Mouse (Mus musculus) E14TG2a.4 (cell line): ENCODE measurements around the gene Babam1.

Experiments used
- H3K27me3 ChIP-seq: 2 replicates; pipeline ENCODE4 v1.6.1; 2014; ENCODE audit warnings: low read length, control low read depth; ENCODE audit not compliant: insufficient read depth
- H3K36me3 ChIP-seq: 2 replicates; pipeline ENCODE4 v1.6.1; 2014; ENCODE audit warnings: low read length, control low read depth; ENCODE audit not compliant: insufficient read depth
- H3K4me1 ChIP-seq: replicated peaks from 2 replicates; pipeline ENCODE4 v1.6.1; 2014; ENCODE audit warnings: low read depth, low read length, control low read depth
- H3K4me3 ChIP-seq: replicated peaks from 2 replicates; pipeline ENCODE4 v1.5.1; 2014; ENCODE audit warnings: mild to moderate bottlenecking, low read length
- H3K9me3 ChIP-seq: 2 replicates; pipeline ENCODE4 v1.6.1; 2014; ENCODE audit warnings: low read length, control low read depth
- CTCF ChIP-seq: conservative IDR thresholded peaks from 2 replicates; pipeline ENCODE4 v1.5.1; 2014; ENCODE audit warnings: low read length
- NANOG ChIP-seq: IDR thresholded peaks from 2 replicates; pipeline ENCODE4 v1.6.1; 2014; ENCODE audit warnings: borderline replicate concordance, low read length, mixed read lengths
- POU5F1 ChIP-seq: IDR thresholded peaks from 2 replicates; pipeline ENCODE4 v1.6.1; 2014; ENCODE audit warnings: low read length, borderline replicate concordance

Gene Babam1

DNA sequence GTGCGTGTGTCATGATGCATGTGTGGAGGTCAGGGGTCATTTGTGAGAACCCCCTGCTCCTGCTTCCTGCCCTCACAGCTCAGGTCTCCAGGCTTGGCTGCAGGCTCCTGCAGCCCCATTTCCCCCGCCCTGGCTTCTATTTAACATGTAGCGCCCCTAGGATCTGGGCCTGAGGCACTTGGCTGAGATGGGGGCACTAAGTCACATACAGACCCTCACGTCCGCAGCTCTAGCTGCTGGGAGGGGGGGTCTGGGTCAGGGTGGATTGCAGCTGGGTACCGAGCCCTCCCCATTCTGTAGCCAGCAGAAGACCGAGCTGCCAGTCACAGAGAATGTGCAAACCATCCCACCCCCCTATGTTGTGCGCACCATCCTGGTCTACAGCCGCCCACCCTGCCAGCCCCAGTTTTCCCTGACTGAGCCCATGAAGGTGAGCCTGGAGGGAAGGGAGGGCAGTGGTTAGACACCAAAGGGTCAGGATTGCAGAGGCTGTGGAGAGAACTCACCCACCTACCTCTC lies 5.8 kb downstream of the Babam1 start:
- Histone ChIP-seq H3K4me1 (peaks cover 60% of the 10 kb centered on the region), H3K36me3 (peaks cover 72% of the 10 kb centered on the region), H3K27me3 (no peaks in the 10 kb centered on the region), H3K9me3 (no peaks in the 10 kb centered on the region), H3K4me3 (peak overlapping the region; percentile 100; the same call in 1 of the 2 replicates)
- TF ChIP-seq CTCF (no peak), NANOG (no peak), POU5F1 (no peak)

DNA sequence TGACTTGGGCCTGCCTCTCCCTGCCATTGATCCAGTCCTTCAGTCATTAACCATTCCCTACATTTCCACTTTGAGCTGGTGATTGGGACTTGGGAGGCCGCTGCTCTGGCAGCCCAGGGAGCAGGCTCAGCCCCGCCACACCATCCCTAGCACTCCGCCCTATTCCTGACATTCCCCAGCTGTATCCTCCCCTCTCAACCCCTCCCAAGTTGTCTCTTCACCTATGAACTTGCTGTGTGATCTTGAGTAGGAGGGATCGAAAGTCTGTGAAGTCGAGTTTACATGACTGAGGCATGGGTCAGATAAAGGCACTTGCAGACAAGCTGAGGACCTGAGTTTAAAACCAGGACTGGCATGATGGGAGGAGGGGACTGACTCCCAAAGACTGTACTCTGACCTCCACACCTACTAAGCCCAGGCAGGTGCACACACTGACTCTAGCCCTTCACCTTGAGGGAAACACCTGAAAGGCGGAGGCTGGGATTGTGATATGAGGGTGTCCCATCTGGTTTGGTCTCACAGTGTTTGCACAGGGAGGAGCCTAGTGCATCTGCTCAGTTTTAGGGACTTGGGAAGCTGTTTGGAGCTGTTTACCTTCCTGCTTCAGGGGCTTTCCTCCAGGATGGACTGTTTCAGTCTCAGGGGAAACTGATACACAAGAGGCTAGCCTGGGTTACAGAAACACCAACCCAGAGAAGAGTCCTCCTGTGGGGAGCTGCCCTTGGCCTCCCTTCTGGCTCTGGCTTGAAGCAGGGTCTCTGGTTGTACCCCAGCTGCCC lies 6.6 kb downstream of the Babam1 start:
- peak overlapping the region; percentile 100 for H3K4me3 ChIP-seq
- no peak for TF ChIP-seq POU5F1
- no peaks in the 10 kb centered on the region for H3K27me3 ChIP-seq
- H3K36me3 ChIP-seq: peaks cover 72% of the 10 kb centered on the region
- H3K9me3 ChIP-seq: no peaks in the 10 kb centered on the region
- H3K4me1 ChIP-seq: peaks cover 61% of the 10 kb centered on the region

DNA sequence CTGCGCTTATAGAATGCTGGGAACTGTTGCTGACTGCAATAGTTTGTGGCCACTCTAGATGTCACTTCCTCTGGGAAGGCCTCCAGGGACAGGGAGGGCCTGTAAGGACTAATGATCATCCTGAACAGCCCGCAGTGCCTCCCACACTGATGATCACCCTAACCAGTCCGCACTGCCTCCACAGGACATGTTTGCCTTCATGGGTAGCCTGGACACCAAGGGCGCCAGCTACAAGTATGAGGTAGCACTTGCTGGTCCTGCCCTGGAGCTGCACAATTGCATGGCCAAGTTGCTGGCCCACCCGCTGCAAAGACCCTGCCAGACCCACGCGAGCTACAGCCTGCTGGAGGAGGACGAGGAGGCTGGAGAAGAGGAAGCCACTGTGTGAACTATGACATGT lies 7.3 kb downstream of the Babam1 start:
- Histone ChIP-seq H3K4me3 (peak overlapping the region; percentile 100), H3K36me3 (peaks cover 73% of the 10 kb centered on the region), H3K9me3 (no peaks in the 10 kb centered on the region), H3K27me3 (no peaks in the 10 kb centered on the region), H3K4me1 (peaks cover 65% of the 10 kb centered on the region)
- no peak for TF ChIP-seq CTCF

DNA sequence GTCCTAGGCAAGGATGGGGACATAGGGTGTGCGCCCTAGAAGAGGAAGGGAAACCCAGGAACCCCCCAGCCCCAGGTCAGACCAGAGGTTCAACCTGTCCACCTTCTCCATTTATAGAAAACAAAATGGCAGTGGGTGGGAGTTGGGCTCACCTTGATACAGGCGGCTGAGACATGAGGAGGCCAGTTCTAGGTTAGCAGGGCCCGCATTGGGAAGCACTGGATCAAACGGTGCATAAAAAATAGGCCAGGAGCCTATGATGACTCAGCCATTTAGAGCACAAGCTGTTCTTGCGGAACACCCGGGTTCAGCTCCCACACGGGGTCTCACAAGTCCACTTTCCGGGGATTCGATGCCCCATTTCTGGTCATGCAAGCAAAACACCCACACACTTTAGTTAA lies 8.3 kb downstream of the Babam1 start:
- Histone ChIP-seq H3K4me3 (peak overlapping the region; percentile 100), H3K27me3 (no peaks in the 10 kb centered on the region), H3K4me1 (peaks cover 62% of the 10 kb centered on the region), H3K9me3 (no peaks in the 10 kb centered on the region), H3K36me3 (peaks cover 76% of the 10 kb centered on the region)
- TF ChIP-seq NANOG (no peak), CTCF (no peak), POU5F1 (no peak)

DNA sequence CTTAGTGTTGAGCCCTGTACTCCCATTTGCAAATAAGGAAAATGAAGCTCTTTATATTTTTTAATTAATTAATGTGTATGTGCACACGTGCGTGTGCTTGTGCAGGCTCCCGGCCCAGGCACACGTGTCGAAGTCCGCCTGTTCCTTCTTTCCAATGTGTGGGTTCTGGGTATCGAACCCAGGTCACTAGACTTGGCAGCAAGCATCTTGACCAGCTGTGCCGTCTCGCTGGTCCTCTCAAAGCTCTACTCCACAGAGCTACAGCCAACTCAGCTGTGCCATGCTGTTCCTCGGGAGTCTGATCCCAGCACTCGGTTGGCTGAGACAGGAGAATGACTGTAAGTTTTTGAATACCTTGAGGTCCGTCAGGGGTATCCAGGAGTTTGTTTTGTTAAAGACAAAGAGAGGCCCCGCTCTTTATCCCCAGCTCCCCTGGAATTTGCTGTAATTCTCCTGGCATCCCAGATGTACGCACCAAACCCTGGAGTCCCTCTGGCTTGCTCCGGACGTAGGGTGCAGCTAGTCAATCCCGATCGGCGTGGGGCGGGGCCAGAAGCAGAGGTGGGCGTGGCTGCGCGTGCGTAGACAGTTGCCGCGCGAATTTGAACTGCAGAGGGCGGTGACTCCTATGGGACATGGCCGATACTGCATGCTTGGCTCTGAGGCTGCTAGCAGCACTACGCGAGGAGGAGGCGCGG lies 8.9 kb downstream of the Babam1 start, which contains the start of gene Ankle1:
Gene Ankle1 (plus strand): TSS at position 610 of the 698 bp plus-strand sequence.
- peaks cover 72% of the 10 kb centered on the region for H3K36me3 ChIP-seq
- H3K9me3 ChIP-seq: no peaks in the 10 kb centered on the region
- peaks cover 62% of the 10 kb centered on the region for H3K4me1 ChIP-seq
- no peaks in the 10 kb centered on the region for H3K27me3 ChIP-seq
- peak within 1 kb of the TSS; percentile 100 for H3K4me3 ChIP-seq
- TF ChIP-seq POU5F1 (no peak), CTCF (peak; percentile 34)

DNA sequence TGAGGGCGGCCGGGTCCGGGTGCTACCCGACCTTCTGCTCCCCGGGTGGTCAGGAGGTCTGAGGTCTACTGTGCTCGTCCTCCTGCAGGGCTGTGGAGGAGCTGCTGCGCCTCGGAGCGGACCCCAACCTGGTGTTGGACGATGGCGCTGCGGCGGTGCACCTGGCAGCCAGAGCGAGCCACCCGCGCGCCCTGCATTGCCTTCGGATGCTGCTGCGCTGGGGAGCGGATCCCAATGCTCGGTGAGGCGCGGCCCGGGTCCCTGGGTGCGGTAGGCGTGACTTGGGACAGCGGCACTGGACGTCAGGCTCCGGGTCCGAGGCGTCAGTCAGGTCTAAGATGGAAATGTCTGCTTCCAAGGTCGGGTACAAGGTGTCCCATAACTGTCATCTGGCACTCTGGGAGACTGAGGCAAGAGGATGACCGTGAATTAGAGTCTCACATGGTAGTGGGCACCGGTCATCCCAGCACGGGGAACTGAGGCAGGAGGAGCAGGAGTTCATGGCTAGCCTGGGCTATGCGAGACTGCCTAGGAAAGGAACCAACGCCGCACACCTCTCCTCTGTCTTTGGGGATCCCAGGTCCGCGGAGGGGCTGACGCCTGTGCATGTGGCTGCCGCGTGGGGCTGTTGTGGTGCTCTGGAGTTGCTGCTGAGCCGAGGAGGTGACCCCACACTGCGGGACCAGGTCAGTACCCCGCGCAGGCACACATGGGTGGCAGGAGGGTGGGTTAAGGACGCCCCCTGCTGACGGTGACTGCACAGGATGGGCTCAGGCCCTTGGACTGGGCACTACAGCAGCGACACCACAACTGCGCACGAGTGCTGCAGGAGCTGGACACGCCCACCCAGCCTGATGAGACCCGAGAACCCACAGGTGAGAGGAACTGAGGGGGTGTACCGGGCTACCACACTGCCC lies 9.7 kb downstream of the Babam1 start:
- TF ChIP-seq POU5F1: no peak
- peak; percentile 40 for TF ChIP-seq CTCF
- Histone ChIP-seq H3K9me3 (no peaks in the 10 kb centered on the region), H3K4me1 (peaks cover 63% of the 10 kb centered on the region)

DNA sequence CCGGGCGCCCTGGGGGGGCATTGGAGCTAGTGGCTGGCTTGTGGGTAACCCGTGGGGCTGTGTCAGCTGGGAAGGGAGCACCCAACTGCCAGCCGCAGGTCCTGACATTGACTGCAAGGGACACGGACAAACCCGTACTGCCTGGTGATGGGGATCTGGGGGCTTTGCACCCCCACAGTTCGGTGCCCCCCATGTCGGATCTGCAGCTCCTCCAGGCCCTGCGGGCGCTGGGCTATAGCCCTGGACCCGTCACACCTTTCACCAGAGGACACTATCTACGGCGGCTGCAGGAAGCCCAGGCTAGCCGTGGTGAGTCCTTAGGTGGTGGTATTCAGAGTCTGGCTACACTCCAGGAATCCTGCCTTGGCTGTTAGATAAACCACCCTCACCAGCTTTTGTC lies 10.8 kb downstream of the Babam1 start:
- H3K4me1 ChIP-seq: peaks cover 66% of the 10 kb centered on the region
- no peaks in the 10 kb centered on the region for H3K9me3 ChIP-seq
- H3K4me3 ChIP-seq: peak overlapping the region; percentile 100
- TF ChIP-seq CTCF: no peak
- H3K27me3 ChIP-seq: no peaks in the 10 kb centered on the region
- H3K36me3 ChIP-seq: peaks cover 59% of the 10 kb centered on the region

More for the DNA sequence above, 9.7 kb downstream of the Babam1 start:
- H3K27me3 ChIP-seq: no peaks in the 10 kb centered on the region
- peaks cover 64% of the 10 kb centered on the region for H3K36me3 ChIP-seq
- peak overlapping the region; percentile 100 for H3K4me3 ChIP-seq

DNA sequence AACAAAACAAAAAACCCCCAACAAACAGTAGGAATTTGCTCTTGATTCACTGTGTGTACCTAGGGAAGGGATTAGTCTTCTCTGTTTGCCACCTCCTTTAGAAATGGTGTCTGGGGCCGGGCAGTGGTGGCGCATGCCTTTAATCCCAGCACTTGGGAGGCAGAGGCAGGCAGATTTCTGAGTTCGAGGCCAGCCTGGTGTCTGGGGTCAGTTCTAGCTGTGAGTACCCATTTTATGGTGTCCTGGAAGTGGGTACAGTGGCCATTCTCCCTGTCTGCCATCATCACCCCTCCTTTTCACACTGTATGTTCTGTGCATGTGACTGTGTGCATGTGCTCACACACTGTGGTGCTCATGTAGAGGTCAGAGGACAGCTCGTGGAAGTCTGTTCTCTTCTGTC lies 11.6 kb downstream of the Babam1 start:
- H3K4me3 ChIP-seq: no peak overlapping the region
- peaks cover 58% of the 10 kb centered on the region for H3K4me1 ChIP-seq
- H3K36me3 ChIP-seq: peaks cover 51% of the 10 kb centered on the region
- no peaks in the 10 kb centered on the region for H3K27me3 ChIP-seq
- TF ChIP-seq NANOG: no peak
- no peak for TF ChIP-seq POU5F1
- no peak for TF ChIP-seq CTCF
- H3K9me3 ChIP-seq: no peaks in the 10 kb centered on the region
